Mouse (Mus musculus) kidney, adult 2 months (tissue): Measurements from ENCODE around the gene Sema3a.
A peak's percentile ranks its signal among the peaks of the same experiment; 100 is the strongest.

ENCODE experiments used
- CTCF ChIP-seq: fragments of 200-500 bp; conservative IDR thresholded peaks from 2 replicates; pipeline ENCODE4 v1.5.1; 2011; ENCODE audit warnings: low read depth, mild to moderate bottlenecking, control low read depth, low read length, moderate library complexity, mixed read lengths; ENCODE audit not compliant: insufficient read depth, insufficient read length
- POLR2A ChIP-seq: fragments of 200-500 bp; IDR thresholded peaks from one replicate; pipeline ENCODE4 v1.6.1; 2011; ENCODE audit warnings: low read depth, low read length, control low read depth

DNA sequence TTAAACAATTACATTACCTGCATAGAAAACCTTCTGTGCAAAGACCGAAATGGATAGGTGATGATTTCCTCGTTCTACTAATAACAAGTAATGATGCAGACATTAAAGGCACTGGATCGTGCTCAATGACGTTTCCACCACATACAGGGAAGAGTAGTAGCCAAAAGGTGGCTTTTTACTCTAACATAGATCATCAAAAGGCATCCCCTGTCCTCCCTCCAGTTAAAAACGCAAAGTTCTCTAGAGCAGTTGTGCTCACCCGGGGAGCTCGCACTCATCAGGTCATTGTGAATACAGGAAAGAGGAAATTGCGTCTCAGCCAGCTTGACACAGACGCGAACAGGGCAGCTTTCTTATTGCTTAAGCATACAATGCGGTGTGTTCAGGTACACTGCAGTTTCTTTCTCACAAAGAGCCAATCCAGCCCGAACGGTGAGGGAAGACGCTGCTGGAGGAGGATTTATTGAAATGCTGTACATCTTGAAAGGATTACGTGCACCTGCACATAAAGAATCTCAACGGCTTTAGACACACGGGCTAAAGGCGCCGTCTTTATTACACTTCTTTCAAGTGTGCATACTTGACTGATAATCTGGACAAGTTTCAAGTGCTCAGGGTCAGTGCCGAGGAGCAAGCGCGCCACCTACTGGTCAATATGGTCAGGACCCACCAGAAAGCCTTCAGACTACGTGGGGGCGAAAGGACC lies 503.5 kb downstream of the Sema3a start:
- TF ChIP-seq CTCF, result peak; percentile 91
- TF ChIP-seq POLR2A, result no peak
